Mouse (Mus musculus): Measurements from ENCODE around the gene Hnmt. TPM values are rescaled to one million over a fixed set of nuclear protein-coding genes. Genes with fewer than 3 reads are reported as not detected.

The Hnmt gene
- total RNA-seq, 2 experiments from 2014 or later: 11.7 to 14.6 TPM

Other genes with a start within 250 kb of the Hnmt start
- gene Tbpl2, start 47.2 kb upstream of the Hnmt start, total RNA-seq (2021): not detected
- not detected for gene Il1f8, start 103.8 kb upstream of the Hnmt start, total RNA-seq (2021)
- gene Il1f9, start 137.1 kb upstream of the Hnmt start, total RNA-seq (2021): not detected
- gene Il1f6, start 166.0 kb upstream of the Hnmt start, total RNA-seq (2021): not detected
- not detected for gene Il1f5, start 227.6 kb upstream of the Hnmt start, total RNA-seq (2021)
- not detected for gene Il1f10, start 241.8 kb upstream of the Hnmt start, total RNA-seq (2021)